Comparison of ENCODE assay signal across 8 mouse cellular contexts in genomic region chr6:29348371-29348724, GRCm38 (mm10). TPM values are rescaled to one million over a fixed set of nuclear protein-coding genes. Genes with fewer than 3 reads are reported as not detected.
A peak's percentile ranks its signal among the peaks of the same experiment; 100 is the strongest.
DNase-seq lines count a peak whose midpoint lies in the region; ATAC-seq and TF ChIP-seq lines count a peak whose summit lies in the region.

No protein-coding gene starts in this region.

- peaks cover 2% of the 10 kb centered on the region; the same call in 1 of the 2 replicates for H3K4me1 ChIP-seq in cortical plate, adult 2 months (ENCODE audit: control insufficient read depth, insufficient read depth, low read length)
- peaks cover 13% of the 10 kb centered on the region for H3K4me1 ChIP-seq in hindbrain, embryonic 14.5 days (replicated peaks; ENCODE audit: control insufficient read depth, insufficient read depth, low read length)
- H3K4me1 ChIP-seq in midbrain, embryonic 13.5 days (replicated peaks): peaks cover 18% of the 10 kb centered on the region

- 0% methylated on average over 15 of the region's 15 CpGs for WGBS in hindbrain, embryonic 14.5 days
- WGBS in midbrain, embryonic 13.5 days: under 1% methylated on average over 15 of the region's 15 CpGs

- peak overlapping the region; percentile 79 for H3K4me2 ChIP-seq in hindbrain, embryonic 14.5 days (replicated peaks)
- H3K4me2 ChIP-seq in midbrain, embryonic 13.5 days (replicated peaks): peak overlapping the region; percentile 76

- ATAC-seq in hindbrain, embryonic 14.5 days (ENCODE audit: low FRiP score): no peak
- ATAC-seq in midbrain, embryonic 13.5 days: no peak
- no peak for ATAC-seq in activated CD4-positive, CD25-positive, alpha-beta regulatory T cell, adult 4 months

- peak; percentile 13 for DNase-seq in layer of hippocampus, adult 11-12 months (ENCODE audit: low spot score)
- DNase-seq in layer of hippocampus, adult 8-10 months (ENCODE audit: low spot score in 2 of 2): no peak
- no peak for DNase-seq in hindbrain, embryonic 14.5 days (ENCODE audit: low spot score)
- DNase-seq in urinary bladder, postnatal 4 days (ENCODE audit: low spot score in 2 of 2): no peak
- DNase-seq in kidney, adult 11 months: no peak

- H3K4me3 ChIP-seq in cortical plate, adult 2 months (ENCODE audit: insufficient read depth, low read length): peak overlapping the region; percentile 93
- peak overlapping the region; percentile 98 for H3K4me3 ChIP-seq in hindbrain, embryonic 14.5 days (replicated peaks; ENCODE audit: low read length)
- H3K4me3 ChIP-seq in midbrain, embryonic 13.5 days (replicated peaks): peak overlapping the region; percentile 85

- no peak for TF ChIP-seq POLR2A in cortical plate, adult 2 months (IDR thresholded peaks at IDR 0.05; ENCODE audit: extremely low read depth, insufficient read depth, low read length)

- H3K27me3 ChIP-seq in hindbrain, embryonic 14.5 days (ENCODE audit: control insufficient read depth, insufficient read depth, low read length): no peaks in the 10 kb centered on the region
- no peaks in the 10 kb centered on the region for H3K27me3 ChIP-seq in midbrain, embryonic 13.5 days

- no peaks in the 10 kb centered on the region for H3K9me3 ChIP-seq in hindbrain, embryonic 14.5 days (ENCODE audit: control insufficient read depth, low read length)
- H3K9me3 ChIP-seq in midbrain, embryonic 13.5 days: no peaks in the 10 kb centered on the region

- H3K9ac ChIP-seq in hindbrain, embryonic 14.5 days: peak overlapping the region; percentile 87
- H3K9ac ChIP-seq in midbrain, embryonic 13.5 days (replicated peaks): peak overlapping the region; percentile 86

- no peaks in the 10 kb centered on the region for H3K36me3 ChIP-seq in hindbrain, embryonic 14.5 days (replicated peaks; ENCODE audit: control insufficient read depth, insufficient read depth)
- no peaks in the 10 kb centered on the region for H3K36me3 ChIP-seq in midbrain, embryonic 13.5 days

- TF ChIP-seq CTCF in cortical plate, adult 2 months (IDR thresholded peaks at IDR 0.05; ENCODE audit: extremely low read depth, insufficient read depth, low read length): no peak

- H3K27ac ChIP-seq in cortical plate, adult 2 months (ENCODE audit: insufficient read depth, low read length): peak overlapping the region; percentile 59; the same call in 1 of the 2 replicates
- peak overlapping the region; percentile 78 for H3K27ac ChIP-seq in hindbrain, embryonic 14.5 days
- peak overlapping the region; percentile 65 for H3K27ac ChIP-seq in midbrain, embryonic 13.5 days

RNA-seq across cellular contexts. Expression of gene Calu, which starts 0.5 kb away (rescaled TPM):
- 10 to 100 TPM; 65.8 to 71.3 (median 69.3) TPM for total RNA-seq in layer of hippocampus, adult 8-10 months (2022)
- 61.8 and 67.4 TPM in 2 replicates for polyA plus RNA-seq in cortical plate, adult 2 months (2012; rRNA removed)
- 187 and 199 TPM in 2 replicates for polyA plus RNA-seq in hindbrain, embryonic 14.5 days (2014; fragmentation: Nextera tagmentation; extraction: Ambion mirVana)
- polyA plus RNA-seq in midbrain, embryonic 13.5 days (2015; fragmentation: Nextera tagmentation; extraction: Ambion mirVana): 158 and 166 TPM in 2 replicates
- 10 to 100 TPM; 55.9 to 61.0 TPM for polyA plus RNA-seq in activated CD4-positive, CD25-positive, alpha-beta regulatory T cell, adult 4 months (2017; shearing (Covaris generic))

RNA-seq across cellular contexts. Expression of gene Fam71f1, which starts 29.4 kb away (rescaled TPM):
- total RNA-seq in layer of hippocampus, adult 8-10 months (2022): not detected
- not detected in 2 replicates for polyA plus RNA-seq in cortical plate, adult 2 months (2012; rRNA removed)
- not detected in 2 replicates for polyA plus RNA-seq in hindbrain, embryonic 14.5 days (2014; fragmentation: Nextera tagmentation; extraction: Ambion mirVana)
- polyA plus RNA-seq in midbrain, embryonic 13.5 days (2015; fragmentation: Nextera tagmentation; extraction: Ambion mirVana): not detected in 2 replicates
- not detected for polyA plus RNA-seq in activated CD4-positive, CD25-positive, alpha-beta regulatory T cell, adult 4 months (2017; shearing (Covaris generic))

RNA-seq across cellular contexts. Expression of gene Opn1sw, which starts 39.9 kb away (rescaled TPM):
- total RNA-seq in layer of hippocampus, adult 8-10 months (2022): under 1 TPM in 2 of 4 experiments, not detected in 2; 0.33 to 0.80 TPM
- 0.19 and 0.42 TPM in 2 replicates for polyA plus RNA-seq in cortical plate, adult 2 months (2012; rRNA removed)
- polyA plus RNA-seq in hindbrain, embryonic 14.5 days (2014; fragmentation: Nextera tagmentation; extraction: Ambion mirVana): 0.46 and 0.48 TPM in 2 replicates
- polyA plus RNA-seq in midbrain, embryonic 13.5 days (2015; fragmentation: Nextera tagmentation; extraction: Ambion mirVana): 0.30 and 0.41 TPM in 2 replicates
- polyA plus RNA-seq in activated CD4-positive, CD25-positive, alpha-beta regulatory T cell, adult 4 months (2017; shearing (Covaris generic)): under 1 TPM; 0.23 to 0.52 TPM

RNA-seq across cellular contexts. Expression of gene Ccdc136, which starts 47.8 kb away (rescaled TPM):
- 10 to 100 TPM; 77.8 to 87.7 (median 83.6) TPM for total RNA-seq in layer of hippocampus, adult 8-10 months (2022)
- polyA plus RNA-seq in cortical plate, adult 2 months (2012; rRNA removed): 148 and 150 TPM in 2 replicates
- polyA plus RNA-seq in hindbrain, embryonic 14.5 days (2014; fragmentation: Nextera tagmentation; extraction: Ambion mirVana): 53.2 and 55.7 TPM in 2 replicates
- polyA plus RNA-seq in midbrain, embryonic 13.5 days (2015; fragmentation: Nextera tagmentation; extraction: Ambion mirVana): 28.6 and 30.4 TPM in 2 replicates
- under 1 TPM; 0.21 to 0.54 TPM for polyA plus RNA-seq in activated CD4-positive, CD25-positive, alpha-beta regulatory T cell, adult 4 months (2017; shearing (Covaris generic))
